Mouse (Mus musculus): ENCODE measurements around the gene Slc16a7. TPM values are rescaled to one million over a fixed set of nuclear protein-coding genes. Genes with fewer than 3 reads are reported as not detected.

Gene Slc16a7
- 15.8 TPM for polyA plus RNA-seq (2014; fragmentation: Illumina TruSeq; extraction: RNeasy Lipid Tissue Mini Kit (QIAGEN cat#74804))

GRCm38 (mm10) chr10:125388876-125389786 is at the start of gene Slc16a7:
Gene Slc16a7 (minus strand): TSS chr10:125389465.

